Mouse (Mus musculus) thymus, postnatal 0 days (tissue): ENCODE results near the gene Erc1. TPM values are rescaled to one million over a fixed set of nuclear protein-coding genes. Genes with fewer than 3 reads are reported as not detected.

Experiments
- DNase-seq: peaks from one replicate; pipeline ENCODE4 v3.0.0-alpha.2; 2015; ENCODE audit warnings: low spot score
- polyA plus RNA-seq: library from polyadenylated mRNA; unstranded; fragments of >200 nt; fragmentation: Nextera tagmentation; extraction: Ambion mirVana; gene quantifications from 2 replicates; pipeline ENCODE4 v1.2.1, GENCODE M21; 2015

Gene Erc1
- polyA plus RNA-seq, 1 experiment from 2014 or later = 4.7 TPM

DNA sequence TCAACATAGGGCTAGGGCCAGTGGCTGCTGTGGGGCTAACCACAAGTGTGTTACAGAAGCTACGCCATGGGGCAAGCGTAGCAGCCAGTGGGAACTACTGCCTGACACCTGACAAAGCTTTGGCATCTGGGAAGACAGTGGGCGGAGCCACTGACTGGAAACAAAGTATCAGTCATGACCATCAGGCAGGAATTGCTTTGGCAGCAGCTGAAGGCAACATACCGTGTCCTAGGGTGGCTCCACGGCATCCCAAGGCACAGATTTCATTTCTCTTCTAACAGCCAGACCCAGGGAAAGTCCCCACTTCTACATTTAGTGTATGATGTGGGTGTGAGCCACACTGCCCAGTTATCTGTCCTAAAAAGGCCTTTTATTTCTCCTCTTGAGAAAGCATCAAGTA is 321.5 kb downstream of the Erc1 start:
- no peak for DNase-seq

DNA sequence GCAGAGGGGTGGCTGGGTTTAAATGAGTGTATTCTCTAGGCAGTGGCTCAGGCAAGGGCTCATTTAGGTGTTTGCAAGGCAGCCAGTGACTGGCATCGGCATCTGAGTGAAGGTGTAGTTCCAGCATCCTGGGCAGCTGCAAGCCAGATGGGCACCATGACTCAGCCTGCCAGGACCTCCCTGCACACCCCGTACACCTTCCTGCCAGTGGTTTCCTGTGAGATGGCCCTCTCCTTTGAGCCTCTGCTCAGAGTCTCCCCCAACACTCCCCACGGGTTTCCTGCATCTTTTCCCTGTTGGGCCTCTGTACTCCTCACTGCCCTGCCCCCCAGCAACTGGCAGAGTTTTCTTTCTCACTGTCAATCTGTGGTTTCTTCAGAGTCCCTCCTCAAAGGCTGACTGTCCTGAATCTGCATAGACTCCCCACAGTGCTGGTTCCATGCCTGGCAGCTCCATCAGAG is 326.0 kb downstream of the Erc1 start:
- DNase-seq = peak; percentile 73

DNA sequence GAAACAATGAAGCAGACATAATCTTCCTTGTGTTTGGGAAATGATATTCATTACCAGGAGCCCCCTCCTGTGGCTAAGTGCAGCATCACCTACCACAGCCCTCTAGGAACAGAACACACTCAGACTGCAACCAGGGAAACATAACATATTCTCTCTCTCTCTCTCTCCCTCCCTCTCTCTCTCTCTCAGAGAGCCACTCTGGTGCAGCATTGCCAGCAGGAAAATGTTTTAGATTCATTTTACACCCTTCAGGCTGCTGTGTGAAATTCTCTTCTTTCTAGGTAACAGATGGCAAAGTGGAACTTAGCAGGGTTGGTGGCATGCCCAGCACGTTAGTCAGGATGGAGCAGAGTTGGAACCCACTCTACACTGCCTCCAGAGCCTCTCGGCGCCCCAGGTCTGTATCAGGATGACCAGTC is 326.5 kb downstream of the Erc1 start:
- no peak for DNase-seq

Other genes starting within 250 kb of the Erc1 start
- 20.3 and 23.2 TPM in 2 replicates for gene Rad52, start 54.5 kb upstream of the Erc1 start, polyA plus RNA-seq
- 47.9 and 70.7 TPM in 2 replicates for gene Wnk1, start 190.5 kb upstream of the Erc1 start, polyA plus RNA-seq
- gene Ninj2, start 245.2 kb upstream of the Erc1 start, polyA plus RNA-seq = 0.51 and 0.60 TPM in 2 replicates